ENCODE assay signal across 10 mouse cellular contexts in genomic region chr15:79194048-79194447, GRCm38 (mm10). TPM values are rescaled to one million over a fixed set of nuclear protein-coding genes. Genes with fewer than 3 reads are reported as not detected.
DNase-seq lines count a peak whose midpoint lies in the region; ATAC-seq and TF ChIP-seq lines count a peak whose summit lies in the region.
"Had no signal": no experiment of that assay in that cellular context is flagged by ENCODE, and none has a peak within 500 bp of the region (broad histone marks: within the 10 kb centered on the region; RNA-seq: fewer than 3 reads in every experiment).

No protein-coding gene starts in this region.

- TF ChIP-seq POLR2A in olfactory bulb, adult 2 months (IDR thresholded peaks at IDR 0.05; ENCODE audit: insufficient read depth, low read depth, low read length) = no peak

- no peak for TF ChIP-seq CTCF in olfactory bulb, adult 2 months (IDR thresholded peaks at IDR 0.05; ENCODE audit: insufficient read depth, low read depth, low read length)

- WGBS in kidney, embryonic 14.5 days = 77% methylated on average over 9 of the region's 9 CpGs
- WGBS in forebrain, embryonic 10.5 days = 89% methylated on average over 9 of the region's 9 CpGs
- 85% methylated on average over 9 of the region's 9 CpGs for WGBS in limb, embryonic 10.5 days
- WGBS in olfactory bulb, adult 2 months = 83% methylated on average over 9 of the region's 9 CpGs

- H3K36me3 ChIP-seq in kidney, embryonic 14.5 days (ENCODE audit: control insufficient read depth, insufficient read depth, low read length) = no peaks in the 10 kb centered on the region
- H3K36me3 ChIP-seq in forebrain, embryonic 10.5 days (replicated peaks) = no peaks in the 10 kb centered on the region
- no peaks in the 10 kb centered on the region for H3K36me3 ChIP-seq in limb, embryonic 10.5 days

- H3K4me2 ChIP-seq in kidney, embryonic 14.5 days (replicated peaks; ENCODE audit: low read depth, low read length) = no peak overlapping the region

- H3K9ac ChIP-seq in kidney, embryonic 14.5 days (ENCODE audit: low read depth, low read length) = 0 out of 2 replicates have a peak overlapping the region, but pooled peaks have one; percentile 18

- no peak for ATAC-seq in kidney, embryonic 14.5 days (ENCODE audit: low FRiP score, low TSS enrichment)

- H3K4me1 ChIP-seq in kidney, embryonic 14.5 days (ENCODE audit: control insufficient read depth, insufficient read depth, low read length) = 0 out of 2 replicates have a peak, but pooled peaks cover 6% of the 10 kb centered on the region
- peaks cover 43% of the 10 kb centered on the region for H3K4me1 ChIP-seq in forebrain, embryonic 10.5 days
- peaks cover 25% of the 10 kb centered on the region for H3K4me1 ChIP-seq in limb, embryonic 10.5 days
- peaks cover 25% of the 10 kb centered on the region for H3K4me1 ChIP-seq in olfactory bulb, adult 2 months (ENCODE audit: control insufficient read depth, insufficient read depth, low read length)

- no peak overlapping the region for H3K4me3 ChIP-seq in kidney, embryonic 14.5 days (ENCODE audit: low read length)
- no peak overlapping the region for H3K4me3 ChIP-seq in forebrain, embryonic 10.5 days
- no peak overlapping the region for H3K4me3 ChIP-seq in limb, embryonic 10.5 days
- H3K4me3 ChIP-seq in olfactory bulb, adult 2 months (ENCODE audit: insufficient read depth, low read depth, low read length) = no peak overlapping the region

- no peaks in the 10 kb centered on the region for H3K27me3 ChIP-seq in kidney, embryonic 14.5 days (ENCODE audit: control insufficient read depth, insufficient read depth, low read length)
- H3K27me3 ChIP-seq in forebrain, embryonic 10.5 days (ENCODE audit: poor library complexity, severe bottlenecking) = peaks cover 16% of the 10 kb centered on the region
- 0 out of 2 replicates have a peak, but pooled peaks cover 6% of the 10 kb centered on the region for H3K27me3 ChIP-seq in limb, embryonic 10.5 days (ENCODE audit: low read depth, poor library complexity, severe bottlenecking)

- peak overlapping the region; percentile 24; the same call in 1 of the 2 replicates for H3K27ac ChIP-seq in kidney, embryonic 14.5 days (ENCODE audit: low read depth, low read length)
- H3K27ac ChIP-seq in forebrain, embryonic 10.5 days = peak overlapping the region; percentile 91
- H3K27ac ChIP-seq in limb, embryonic 10.5 days = peak overlapping the region; percentile 76; the same call in 1 of the 2 replicates
- H3K27ac ChIP-seq in olfactory bulb, adult 2 months (ENCODE audit: insufficient read depth, low read depth, low read length) = peak overlapping the region; percentile 69; the same call in 1 of the 2 replicates

- no peaks in the 10 kb centered on the region for H3K9me3 ChIP-seq in kidney, embryonic 14.5 days (ENCODE audit: control insufficient read depth, low read length)
- no peaks in the 10 kb centered on the region for H3K9me3 ChIP-seq in forebrain, embryonic 10.5 days
- no peaks in the 10 kb centered on the region for H3K9me3 ChIP-seq in limb, embryonic 10.5 days (replicated peaks)

- DNase-seq in kidney, adult 9 months = no peak
- DNase-seq in forebrain, embryonic 10.5 days (ENCODE audit: extremely low spot score, low spot score) = no peak
- no peak for DNase-seq in limb, embryonic 10.5 days (ENCODE audit: low spot score)
- no peak for DNase-seq in thymus, postnatal 14 days
- no peak for DNase-seq in right cerebral cortex, postnatal 14 days
- DNase-seq: adrenal gland, adult 2 months; cerebellum, adult 9-10 months; kidney, adult 2 months had no signal

RNA-seq across cellular contexts. Expression of gene Sox10, which starts 29.0 kb away (rescaled TPM):
- polyA plus RNA-seq in kidney, embryonic 14.5 days (2014; fragmentation: Nextera tagmentation; extraction: Ambion mirVana) = 0.21 and 0.22 TPM in 2 replicates
- 1.2 and 1.3 TPM in 2 replicates for polyA plus RNA-seq in forebrain, embryonic 10.5 days (2016; fragmentation: Nextera tagmentation; extraction: Ambion mirVana)
- 0.75 and 1.8 TPM in 2 replicates for polyA plus RNA-seq in limb, embryonic 10.5 days (2016; fragmentation: Nextera tagmentation; extraction: Ambion mirVana)
- not detected in 2 replicates for polyA plus RNA-seq in olfactory bulb, adult 2 months (2012; ENCODE audit: insufficient read depth, insufficient read length, low replicate concordance, missing spikeins)

RNA-seq across cellular contexts. Expression of gene Pick1, which starts 34.9 kb away (rescaled TPM):
- 25.8 and 31.4 TPM in 2 replicates for polyA plus RNA-seq in kidney, embryonic 14.5 days (2014; fragmentation: Nextera tagmentation; extraction: Ambion mirVana)
- 47.8 and 50.5 TPM in 2 replicates for polyA plus RNA-seq in forebrain, embryonic 10.5 days (2016; fragmentation: Nextera tagmentation; extraction: Ambion mirVana)
- 38.3 and 52.5 TPM in 2 replicates for polyA plus RNA-seq in limb, embryonic 10.5 days (2016; fragmentation: Nextera tagmentation; extraction: Ambion mirVana)
- polyA plus RNA-seq in olfactory bulb, adult 2 months (2012; ENCODE audit: insufficient read depth, insufficient read length, low replicate concordance, missing spikeins) = not detected in 2 replicates

RNA-seq across cellular contexts. Expression of gene Gm49486, which starts 35.1 kb away (rescaled TPM):
- 0.21 and 0.61 TPM in 2 replicates for polyA plus RNA-seq in kidney, embryonic 14.5 days (2014; fragmentation: Nextera tagmentation; extraction: Ambion mirVana)
- 0.14 and 0.52 TPM in 2 replicates for polyA plus RNA-seq in forebrain, embryonic 10.5 days (2016; fragmentation: Nextera tagmentation; extraction: Ambion mirVana)
- polyA plus RNA-seq in limb, embryonic 10.5 days (2016; fragmentation: Nextera tagmentation; extraction: Ambion mirVana) = 0.11 and 0.48 TPM in 2 replicates
- polyA plus RNA-seq in olfactory bulb, adult 2 months (2012; ENCODE audit: insufficient read depth, insufficient read length, low replicate concordance, missing spikeins) = not detected in 2 replicates
- polyA plus RNA-seq: adrenal gland, adult 2 months had no signal

RNA-seq across cellular contexts. Expression of gene 1700088E04Rik, which starts 53.0 kb away (rescaled TPM):
- polyA plus RNA-seq in kidney, embryonic 14.5 days (2014; fragmentation: Nextera tagmentation; extraction: Ambion mirVana) = 7.1 and 8.8 TPM in 2 replicates
- 6.9 and 8.1 TPM in 2 replicates for polyA plus RNA-seq in forebrain, embryonic 10.5 days (2016; fragmentation: Nextera tagmentation; extraction: Ambion mirVana)
- polyA plus RNA-seq in limb, embryonic 10.5 days (2016; fragmentation: Nextera tagmentation; extraction: Ambion mirVana) = 5.2 and 5.7 TPM in 2 replicates
- polyA plus RNA-seq in olfactory bulb, adult 2 months (2012; ENCODE audit: insufficient read depth, insufficient read length, low replicate concordance, missing spikeins) = not detected in 2 replicates

RNA-seq across cellular contexts. Expression of gene Polr2f, which starts 53.2 kb away (rescaled TPM):
- polyA plus RNA-seq in kidney, embryonic 14.5 days (2014; fragmentation: Nextera tagmentation; extraction: Ambion mirVana) = 352 and 434 TPM in 2 replicates
- 419 and 440 TPM in 2 replicates for polyA plus RNA-seq in forebrain, embryonic 10.5 days (2016; fragmentation: Nextera tagmentation; extraction: Ambion mirVana)
- 351 and 426 TPM in 2 replicates for polyA plus RNA-seq in limb, embryonic 10.5 days (2016; fragmentation: Nextera tagmentation; extraction: Ambion mirVana)
- polyA plus RNA-seq in olfactory bulb, adult 2 months (2012; ENCODE audit: insufficient read depth, insufficient read length, low replicate concordance, missing spikeins) = not detected in 2 replicates

Comparison
In these comparisons a context has a peak if more than half of its experiments do, and no peak if none do; other contexts are left out.
1. H3K27ac ChIP-seq: peak in every context shown above with its lines; median percentile 91 in forebrain, embryonic 10.5 days; 76 in limb, embryonic 10.5 days; 69 in olfactory bulb, adult 2 months; 24 in kidney, embryonic 14.5 days.